Mouse (Mus musculus): ENCODE measurements around the gene Arhgap31. TPM values are rescaled to one million over a fixed set of nuclear protein-coding genes. Genes with fewer than 3 reads are reported as not detected.

Arhgap31 gene
- polyA plus RNA-seq, 1 experiment, result not detected

DNA sequence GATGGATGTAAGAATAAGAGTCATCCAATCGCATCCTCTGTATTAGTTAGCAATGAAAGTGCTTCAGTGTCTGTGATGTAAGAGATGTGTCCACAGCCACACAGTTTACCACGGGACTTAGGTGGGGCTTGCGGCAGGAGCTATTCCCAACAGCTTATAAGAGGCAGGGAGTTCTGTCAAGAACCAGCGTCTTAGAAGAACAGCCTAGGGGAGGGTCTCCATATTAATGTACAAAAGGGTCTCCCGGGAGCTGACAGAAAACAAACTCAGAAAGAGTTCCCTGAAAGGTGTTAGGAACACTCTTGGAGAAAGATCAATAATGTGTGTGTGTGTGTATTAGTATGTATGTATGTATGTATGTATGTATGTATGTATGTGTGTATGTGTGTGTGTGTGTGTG, 60.4 kb downstream of the Arhgap31 start:
- H3K4me1 ChIP-seq (ENCODE audit: control insufficient read depth, insufficient read depth, low read length), result peaks cover 15% of the 10 kb centered on the region
- no peak overlapping the region for H3K4me3 ChIP-seq (ENCODE audit: insufficient read depth, low read depth, low read length)
- WGBS, result 90% methylated on average over 5 of the region's 5 CpGs
- TF ChIP-seq CTCF (IDR thresholded peaks at IDR 0.05; ENCODE audit: insufficient read depth, low read depth, low read length) (no peak), POLR2A (IDR thresholded peaks at IDR 0.05; ENCODE audit: insufficient read depth, low read depth, low read length) (no peak)
- no peak overlapping the region for H3K27ac ChIP-seq (ENCODE audit: insufficient read depth, low read depth, low read length)

DNA sequence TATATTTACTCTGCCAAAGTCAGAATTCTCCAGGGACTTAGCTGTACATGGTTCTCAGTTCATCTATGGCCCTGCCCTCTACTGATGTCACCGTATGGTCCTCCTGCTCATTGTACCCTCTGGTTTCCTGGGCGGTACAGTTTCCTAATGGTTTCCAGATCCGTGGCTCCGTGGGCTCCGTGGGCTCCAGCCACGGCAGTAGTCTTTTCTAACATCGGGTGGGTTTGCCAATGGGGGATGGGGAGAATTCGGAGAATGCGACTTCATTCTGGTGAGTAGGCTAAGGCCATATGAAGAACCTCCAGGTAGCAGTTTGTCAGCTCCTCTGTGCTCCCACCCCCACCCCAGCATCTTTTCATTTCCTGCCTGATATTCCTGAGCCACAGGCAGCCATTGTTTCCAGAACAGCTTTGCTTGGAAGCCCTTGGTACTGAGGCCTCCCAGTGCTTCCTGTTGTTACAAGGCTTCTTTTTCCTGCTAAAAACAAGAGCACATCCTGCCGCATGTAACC, 61.3 kb downstream of the Arhgap31 start:
- Histone ChIP-seq H3K27ac (ENCODE audit: insufficient read depth, low read depth, low read length) (no peak overlapping the region), H3K4me1 (ENCODE audit: control insufficient read depth, insufficient read depth, low read length) (peaks cover 15% of the 10 kb centered on the region), H3K4me3 (ENCODE audit: insufficient read depth, low read depth, low read length) (no peak overlapping the region)
- WGBS, result 84% methylated on average over 10 of the region's 10 CpGs
- no peak for TF ChIP-seq POLR2A (IDR thresholded peaks at IDR 0.05; ENCODE audit: insufficient read depth, low read depth, low read length)

DNA sequence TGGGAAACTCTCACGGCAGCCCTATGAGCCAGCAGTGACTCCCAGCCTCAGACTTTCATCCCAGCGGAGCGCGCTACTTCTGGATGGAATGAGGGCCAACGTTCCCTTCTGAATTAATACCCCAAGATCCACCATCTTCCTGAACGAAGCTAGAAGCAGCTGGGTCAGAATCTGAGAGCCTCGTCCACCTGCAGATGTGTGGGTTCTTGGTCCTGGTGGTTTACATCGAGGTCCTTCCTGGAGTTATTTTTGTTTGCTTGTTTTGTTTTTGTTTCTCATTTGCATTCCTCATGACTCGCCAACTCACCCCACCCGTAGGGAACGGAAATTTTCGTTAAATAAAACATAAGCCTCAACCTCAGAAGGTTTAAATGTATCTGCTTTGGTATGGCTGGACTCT, 61.8 kb downstream of the Arhgap31 start:
- whole genome bisulfite sequencing, result 82% methylated on average over 12 of the region's 12 CpGs
- Histone ChIP-seq H3K4me3 (ENCODE audit: insufficient read depth, low read depth, low read length) (no peak overlapping the region), H3K27ac (ENCODE audit: insufficient read depth, low read depth, low read length) (no peak overlapping the region), H3K4me1 (ENCODE audit: control insufficient read depth, insufficient read depth, low read length) (peaks cover 15% of the 10 kb centered on the region)
- no peak for TF ChIP-seq POLR2A (IDR thresholded peaks at IDR 0.05; ENCODE audit: insufficient read depth, low read depth, low read length)
- TF ChIP-seq CTCF (IDR thresholded peaks at IDR 0.05; ENCODE audit: insufficient read depth, low read depth, low read length), result no peak

DNA sequence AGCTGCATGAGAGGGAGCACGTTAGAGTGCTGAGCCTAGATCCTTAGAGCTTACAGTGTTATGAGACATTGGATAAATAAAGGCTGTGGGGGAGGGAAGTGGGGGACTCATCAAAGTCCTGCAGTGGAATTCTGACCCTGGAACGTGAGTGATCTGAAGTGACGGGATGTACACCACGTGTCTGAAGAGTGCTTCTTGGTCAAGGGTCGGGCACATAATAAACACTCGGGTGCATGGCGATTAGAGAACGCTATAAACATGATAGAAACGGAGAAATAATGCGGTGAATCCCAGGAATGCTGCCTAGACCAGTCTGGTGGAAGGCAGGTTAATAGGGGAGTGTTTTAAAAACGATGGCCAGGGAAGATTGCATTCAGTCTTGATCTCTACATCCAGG, 63.6 kb downstream of the Arhgap31 start:
- no peak for TF ChIP-seq CTCF (IDR thresholded peaks at IDR 0.05; ENCODE audit: insufficient read depth, low read depth, low read length)
- no peak for TF ChIP-seq POLR2A (IDR thresholded peaks at IDR 0.05; ENCODE audit: insufficient read depth, low read depth, low read length)
- Histone ChIP-seq H3K4me1 (ENCODE audit: control insufficient read depth, insufficient read depth, low read length) (peaks cover 13% of the 10 kb centered on the region), H3K27ac (ENCODE audit: insufficient read depth, low read depth, low read length) (no peak overlapping the region), H3K4me3 (ENCODE audit: insufficient read depth, low read depth, low read length) (no peak overlapping the region)
- WGBS, result 86% methylated on average over 11 of the region's 11 CpGs

DNA sequence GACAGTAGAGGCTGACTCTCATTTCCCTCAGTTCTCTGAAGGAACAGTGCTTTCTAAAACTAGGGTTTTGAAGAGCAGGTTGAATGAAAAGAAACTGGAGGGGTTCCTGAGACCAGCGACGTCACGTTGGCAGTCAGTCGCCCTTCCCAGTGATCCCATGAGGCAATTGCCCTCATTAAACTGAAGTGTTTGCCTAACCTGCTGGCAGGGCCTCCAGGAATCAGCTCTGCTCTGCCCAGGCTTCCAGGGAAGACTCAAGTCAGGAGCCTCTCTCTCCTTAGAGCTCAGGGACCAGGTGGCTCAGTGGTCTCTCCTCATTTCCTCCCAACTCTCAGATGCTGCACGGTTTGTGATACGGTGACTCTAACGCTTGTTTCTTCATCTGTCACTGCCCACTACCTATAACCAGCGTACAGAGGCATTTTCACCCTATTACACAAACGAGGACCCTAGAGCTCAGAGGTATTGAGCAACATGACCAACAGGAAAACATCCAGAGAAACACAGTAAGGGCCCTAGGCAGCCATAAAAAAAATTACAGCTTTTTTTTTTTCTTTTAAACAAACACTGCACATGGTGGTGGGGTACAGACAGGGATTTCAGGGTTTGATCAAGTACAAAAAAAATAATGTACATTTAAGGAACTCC, 64.2 kb downstream of the Arhgap31 start:
- 70% methylated on average over 9 of the region's 9 CpGs for WGBS
- no peak overlapping the region for H3K27ac ChIP-seq (ENCODE audit: insufficient read depth, low read depth, low read length)
- TF ChIP-seq CTCF (IDR thresholded peaks at IDR 0.05; ENCODE audit: insufficient read depth, low read depth, low read length) (no peak), POLR2A (IDR thresholded peaks at IDR 0.05; ENCODE audit: insufficient read depth, low read depth, low read length) (no peak)
- H3K4me3 ChIP-seq (ENCODE audit: insufficient read depth, low read depth, low read length), result no peak overlapping the region
- peaks cover 12% of the 10 kb centered on the region for H3K4me1 ChIP-seq (ENCODE audit: control insufficient read depth, insufficient read depth, low read length)

DNA sequence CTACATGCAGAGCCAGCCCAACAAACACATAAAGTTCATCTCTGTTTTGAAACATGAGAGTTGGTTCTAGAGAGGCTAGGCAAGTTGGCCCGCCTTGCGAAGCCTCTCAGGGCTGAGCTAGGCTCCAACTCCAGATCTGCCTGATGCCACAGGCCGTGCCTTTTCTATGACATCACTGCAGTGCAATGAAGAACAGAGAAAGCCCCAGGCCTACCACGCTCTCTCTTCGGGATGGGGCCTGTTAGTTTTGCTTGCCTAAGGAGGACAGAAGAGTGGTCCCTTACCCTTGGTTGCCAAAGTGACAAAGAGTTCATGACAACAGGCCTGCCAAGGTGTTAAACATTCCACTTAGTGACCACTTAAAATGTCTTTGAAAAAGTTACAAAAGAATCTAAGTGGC, 64.9 kb downstream of the Arhgap31 start:
- H3K4me1 ChIP-seq (ENCODE audit: control insufficient read depth, insufficient read depth, low read length), result peaks cover 6% of the 10 kb centered on the region
- H3K27ac ChIP-seq (ENCODE audit: insufficient read depth, low read depth, low read length), result no peak overlapping the region
- TF ChIP-seq POLR2A (IDR thresholded peaks at IDR 0.05; ENCODE audit: insufficient read depth, low read depth, low read length), result no peak
- no peak for TF ChIP-seq CTCF (IDR thresholded peaks at IDR 0.05; ENCODE audit: insufficient read depth, low read depth, low read length)
- 92% methylated on average over 5 of the region's 5 CpGs for WGBS
- H3K4me3 ChIP-seq (ENCODE audit: insufficient read depth, low read depth, low read length), result no peak overlapping the region

DNA sequence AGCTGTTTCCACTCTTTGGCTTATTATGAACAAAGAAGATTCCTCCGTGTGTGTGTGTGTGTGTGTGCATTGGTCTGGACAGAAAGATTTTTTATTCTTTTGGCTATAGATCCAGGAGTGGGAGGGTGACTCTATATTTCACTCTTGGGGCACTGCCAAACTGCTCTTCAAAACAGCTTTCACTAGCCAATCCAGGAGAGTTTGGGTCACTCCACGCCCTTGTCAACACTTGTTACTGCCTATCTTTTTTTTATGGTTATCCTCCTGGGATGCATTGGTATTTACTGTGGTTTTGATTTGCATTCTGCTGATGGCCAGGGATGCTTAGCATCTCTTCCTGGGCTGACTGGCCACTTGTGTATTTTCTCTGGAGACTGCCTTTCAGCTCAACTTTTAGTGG, 68.6 kb downstream of the Arhgap31 start:
- Histone ChIP-seq H3K4me3 (ENCODE audit: insufficient read depth, low read depth, low read length) (no peak overlapping the region), H3K27ac (ENCODE audit: insufficient read depth, low read depth, low read length) (no peak overlapping the region), H3K4me1 (ENCODE audit: control insufficient read depth, insufficient read depth, low read length) (peaks cover 3% of the 10 kb centered on the region; the same call in 1 of the 2 replicates)
- WGBS, result 77% methylated on average over 2 of the region's 2 CpGs
- TF ChIP-seq CTCF (IDR thresholded peaks at IDR 0.05; ENCODE audit: insufficient read depth, low read depth, low read length), result no peak
- no peak for TF ChIP-seq POLR2A (IDR thresholded peaks at IDR 0.05; ENCODE audit: insufficient read depth, low read depth, low read length)

DNA sequence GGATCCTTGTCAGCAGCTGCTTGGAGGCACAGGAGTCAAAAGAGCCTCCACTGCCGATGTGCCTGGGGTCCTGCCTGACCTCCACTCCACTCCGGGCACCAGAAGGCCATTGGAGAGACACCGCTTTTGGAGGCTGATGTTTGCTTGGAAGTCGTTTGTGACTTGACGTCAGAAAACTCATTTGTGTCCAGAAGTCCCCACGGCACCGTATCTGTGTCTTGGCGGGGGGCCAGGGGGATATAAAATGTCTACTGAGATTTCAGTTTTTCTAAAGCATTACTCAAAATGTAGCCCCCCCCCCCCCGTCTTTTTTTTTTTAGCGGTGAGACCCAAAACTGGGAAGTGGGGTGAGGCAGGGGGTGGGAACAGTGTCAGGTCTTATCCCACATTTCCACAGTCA, 76.0 kb downstream of the Arhgap31 start:
- TF ChIP-seq CTCF (IDR thresholded peaks at IDR 0.05; ENCODE audit: insufficient read depth, low read depth, low read length), result no peak
- no peak for TF ChIP-seq POLR2A (IDR thresholded peaks at IDR 0.05; ENCODE audit: insufficient read depth, low read depth, low read length)
- H3K4me1 ChIP-seq (ENCODE audit: control insufficient read depth, insufficient read depth, low read length), result peaks cover 3% of the 10 kb centered on the region; the same call in 1 of the 2 replicates
- no peak overlapping the region for H3K4me3 ChIP-seq (ENCODE audit: insufficient read depth, low read depth, low read length)
- H3K27ac ChIP-seq (ENCODE audit: insufficient read depth, low read depth, low read length), result no peak overlapping the region
- WGBS, result 73% methylated on average over 10 of the region's 10 CpGs

DNA sequence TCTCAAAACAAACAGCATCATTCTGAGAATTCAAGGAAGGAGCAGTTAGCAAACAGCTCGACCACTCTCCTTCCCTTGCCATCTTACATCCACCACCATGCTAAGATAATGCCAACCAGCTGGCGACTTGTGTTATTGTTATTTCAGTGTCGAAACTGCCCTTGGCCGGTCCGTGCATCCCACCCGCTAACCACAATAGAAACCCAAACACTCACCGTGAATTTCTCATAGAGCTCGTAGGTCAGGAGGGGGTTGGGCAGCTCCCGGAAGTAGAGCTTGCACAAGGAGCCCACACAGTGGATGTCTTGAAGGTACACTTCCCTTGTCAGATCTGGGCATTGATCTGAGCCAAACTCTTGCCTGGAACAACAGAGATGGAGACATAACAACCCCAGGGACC, 76.4 kb downstream of the Arhgap31 start:
- H3K4me1 ChIP-seq (ENCODE audit: control insufficient read depth, insufficient read depth, low read length), result peaks cover 3% of the 10 kb centered on the region; the same call in 1 of the 2 replicates
- H3K27ac ChIP-seq (ENCODE audit: insufficient read depth, low read depth, low read length), result no peak overlapping the region
- 76% methylated on average over 9 of the region's 9 CpGs for WGBS
- no peak overlapping the region for H3K4me3 ChIP-seq (ENCODE audit: insufficient read depth, low read depth, low read length)
- no peak for TF ChIP-seq POLR2A (IDR thresholded peaks at IDR 0.05; ENCODE audit: insufficient read depth, low read depth, low read length)
- TF ChIP-seq CTCF (IDR thresholded peaks at IDR 0.05; ENCODE audit: insufficient read depth, low read depth, low read length), result no peak

All from olfactory bulb, adult 2 months (tissue).